Comparison of ENCODE assay signal across 23 mouse cellular contexts in the genomic region with DNA sequence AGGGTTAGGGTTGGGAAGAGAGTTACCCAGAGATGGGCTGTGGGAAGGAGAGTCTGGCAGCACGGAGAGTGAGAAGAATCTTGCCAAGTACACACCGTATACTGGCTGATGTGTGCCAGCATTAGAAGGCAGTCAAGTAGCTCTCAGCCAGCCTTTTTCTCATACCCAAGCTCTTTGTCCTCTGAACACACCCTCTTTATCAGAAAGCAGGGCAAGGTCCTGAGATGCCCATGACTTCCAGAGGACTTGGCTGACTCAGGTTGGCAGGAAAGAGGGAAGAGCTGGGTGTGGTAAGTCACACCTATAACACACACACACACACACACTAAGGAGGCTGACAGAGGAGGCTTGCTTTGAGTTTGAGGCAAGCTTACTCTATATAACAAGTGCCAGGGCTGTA.
DNase-seq lines count a peak whose midpoint lies in the region; ATAC-seq and TF ChIP-seq lines count a peak whose summit lies in the region.
"Had no signal": no experiment of that assay in that cellular context is flagged by ENCODE, and none has a peak within 500 bp of the region (broad histone marks: within the 10 kb centered on the region; RNA-seq: fewer than 3 reads in every experiment).

No protein-coding gene starts in this region.

- DNase-seq in frontal cortex, postnatal 25 days (ENCODE audit: low spot score in 2 of 2) = no peak
- DNase-seq in lung, postnatal 0 days (ENCODE audit: low spot score) = peak; percentile 52
- DNase-seq in lung, postnatal 10 days = no peak
- DNase-seq in lung, postnatal 36 days = peak; percentile 26
- peak; percentile 59 for DNase-seq in stomach, postnatal 0 days (ENCODE audit: low spot score)
- no peak for DNase-seq in thymus, postnatal 0 days (ENCODE audit: low spot score)
- DNase-seq in gastrocnemius, postnatal 36 days = no peak
- DNase-seq: adrenal gland, adult 8-10 months; adrenal gland, postnatal 36 days; B cell, adult 2 months; cerebellum, adult 2 months; cerebellum, postnatal 10 days; embryo, embryonic 11 days; gastrocnemius, postnatal 10 days; heart, adult 2 months had no signal

- no peak for TF ChIP-seq EP300 in lung, postnatal 0 days (IDR thresholded peaks at IDR 0.05)
- TF ChIP-seq EP300 in stomach, postnatal 0 days (optimal IDR thresholded peaks at IDR 0.05) = no peak

- 42% methylated on average over 2 of the region's 2 CpGs for WGBS in lung, postnatal 0 days
- WGBS in stomach, postnatal 0 days = 49% methylated on average over 2 of the region's 2 CpGs

- no peak overlapping the region for H3K4me3 ChIP-seq in lung, postnatal 0 days (ENCODE audit: low read depth, low read length)
- no peak overlapping the region for H3K4me3 ChIP-seq in stomach, postnatal 0 days (ENCODE audit: low read depth, low read length)
- H3K4me3 ChIP-seq: embryonic facial prominence, embryonic 15.5 days; erythroblast, embryonic 14.5 days; forebrain, embryonic 10.5 days; heart, adult 2 months; heart, embryonic 12.5 days had no signal

- H3K27me3 ChIP-seq in lung, postnatal 0 days (replicated peaks; ENCODE audit: insufficient read depth, low read length) = no peaks in the 10 kb centered on the region
- H3K27me3 ChIP-seq in stomach, postnatal 0 days (ENCODE audit: control insufficient read depth, insufficient read depth, low read length) = no peaks in the 10 kb centered on the region
- H3K27me3 ChIP-seq: embryonic facial prominence, embryonic 15.5 days; heart, embryonic 12.5 days had no signal

- no peaks in the 10 kb centered on the region for H3K4me1 ChIP-seq in lung, postnatal 0 days (ENCODE audit: insufficient read depth, low read depth, low read length)
- no peaks in the 10 kb centered on the region for H3K4me1 ChIP-seq in stomach, postnatal 0 days (replicated peaks; ENCODE audit: control insufficient read depth, insufficient read depth)

- H3K9me3 ChIP-seq in lung, postnatal 0 days (ENCODE audit: low read length) = no peaks in the 10 kb centered on the region
- H3K9me3 ChIP-seq in stomach, postnatal 0 days (ENCODE audit: control insufficient read depth, low read length) = no peaks in the 10 kb centered on the region
- H3K9me3 ChIP-seq: embryonic facial prominence, embryonic 15.5 days; forebrain, embryonic 10.5 days; G1E; heart, embryonic 12.5 days had no signal

- H3K9ac ChIP-seq in lung, postnatal 0 days (replicated peaks; ENCODE audit: low read depth) = no peak overlapping the region
- no peak overlapping the region for H3K9ac ChIP-seq in stomach, postnatal 0 days (ENCODE audit: low read length)
- H3K9ac ChIP-seq: embryonic facial prominence, embryonic 15.5 days; heart, embryonic 12.5 days had no signal

- ATAC-seq in frontal cortex, adult (ENCODE audit: low TSS enrichment) = peak; percentile 53; the same call in 1 of the 2 replicates
- ATAC-seq in lung, postnatal 0 days = peak; percentile 77
- peak; percentile 93 for ATAC-seq in stomach, postnatal 0 days (ENCODE audit: low FRiP score, low TSS enrichment)
- ATAC-seq: CD4-positive, CD25-positive, alpha-beta regulatory T cell, adult 4 months; forebrain, embryonic 14.5 days had no signal

- no peaks in the 10 kb centered on the region for H3K36me3 ChIP-seq in lung, postnatal 0 days (ENCODE audit: insufficient read depth, low read length)
- peaks cover 5% of the 10 kb centered on the region; the same call in 1 of the 2 replicates for H3K36me3 ChIP-seq in stomach, postnatal 0 days (ENCODE audit: control insufficient read depth, insufficient read depth, low read length)
- H3K36me3 ChIP-seq: embryonic facial prominence, embryonic 15.5 days had no signal

- no peak overlapping the region for H3K4me2 ChIP-seq in lung, postnatal 0 days (replicated peaks; ENCODE audit: low read depth, low read length)
- H3K4me2 ChIP-seq in stomach, postnatal 0 days (replicated peaks; ENCODE audit: low read depth) = no peak overlapping the region
- H3K4me2 ChIP-seq: embryonic facial prominence, embryonic 15.5 days; heart, embryonic 12.5 days had no signal

- no peak for TF ChIP-seq CTCF in lung, postnatal 0 days (IDR thresholded peaks at IDR 0.05)
- no peak for TF ChIP-seq CTCF in stomach, postnatal 0 days (IDR thresholded peaks at IDR 0.05; ENCODE audit: low read depth)

- intact Hi-C loops in gastrocnemius, postnatal 36 days (cut with DNase I) = no loop called here

- no peak overlapping the region for H3K27ac ChIP-seq in lung, postnatal 0 days (ENCODE audit: low read length)
- H3K27ac ChIP-seq in stomach, postnatal 0 days (replicated peaks) = peak overlapping the region; percentile 65
- H3K27ac ChIP-seq: embryonic facial prominence, embryonic 15.5 days; forebrain, embryonic 10.5 days; heart, adult 2 months had no signal

Comparison
In these comparisons a context has a peak if more than half of its experiments do, and no peak if none do; other contexts are left out.
1. DNase-seq: peak in lung, postnatal 0 days (single experiment), lung, postnatal 36 days (single experiment) and stomach, postnatal 0 days (single experiment); none in frontal cortex, postnatal 25 days (0 of 2), lung, postnatal 10 days (single experiment), thymus, postnatal 0 days (single experiment) and gastrocnemius, postnatal 36 days (0 of 2).
2. Peak in every context shown above with its lines, with median percentiles within 50 percentile points of each other: ATAC-seq.